Mouse (Mus musculus) testis, adult 2 months (tissue): ENCODE data around the gene Adamtsl4. TPM values are rescaled to one million over a fixed set of nuclear protein-coding genes. Genes with fewer than 3 reads are reported as not detected.

Source experiments
- H3K27ac ChIP-seq: fragments of 200-500 bp; 2 replicates; pipeline ENCODE4 v1.5.1; 2012; ENCODE audit warnings: low read depth, low read length; ENCODE audit not compliant: control insufficient read depth, insufficient read depth
- H3K27me3 ChIP-seq: fragments of 200-500 bp; 2 replicates; pipeline ENCODE4 v1.6.1; 2012; ENCODE audit warnings: mild to moderate bottlenecking, low read length, moderate library complexity; ENCODE audit not compliant: control insufficient read depth, insufficient read depth
- H3K36me3 ChIP-seq: fragments of 200-500 bp; 2 replicates; pipeline ENCODE4 v1.6.1; 2012; ENCODE audit warnings: mild to moderate bottlenecking, low read length; ENCODE audit not compliant: control insufficient read depth, insufficient read depth
- H3K4me1 ChIP-seq: fragments of 200-500 bp; 2 replicates; pipeline ENCODE4 v1.6.1; 2012; ENCODE audit warnings: low read length; ENCODE audit not compliant: control insufficient read depth, insufficient read depth
- H3K4me3 ChIP-seq: fragments of 200-500 bp; 2 replicates; pipeline ENCODE4 v1.5.1; 2012; ENCODE audit warnings: low read depth, mild to moderate bottlenecking, low read length, moderate library complexity, mixed read lengths; ENCODE audit not compliant: control insufficient read depth
- CTCF ChIP-seq: fragments of 200-500 bp; IDR thresholded peaks from 2 replicates; pipeline ENCODE4 v1.5.1; 2012; ENCODE audit warnings: low read depth, mild to moderate bottlenecking, inconsistent platforms, low read length, moderate library complexity; ENCODE audit not compliant: control insufficient read depth, insufficient read depth, insufficient replicate concordance
- POLR2A ChIP-seq: fragments of 200-500 bp; IDR thresholded peaks from 2 replicates; pipeline ENCODE4 v1.6.1; 2012; ENCODE audit warnings: low read depth, mild to moderate bottlenecking, inconsistent platforms, low read length, moderate library complexity; ENCODE audit not compliant: control insufficient read depth
- polyA plus RNA-seq: library from polyadenylated mRNA; depleted of rRNA; stranded (reverse); fragments of >200 nt; gene quantifications from 2 replicates; pipeline ENCODE4 v1.2.3, GENCODE M21; 2012; rRNA removed

The Adamtsl4 gene
- 0.74 and 2.3 TPM in 2 replicates for polyA plus RNA-seq

GRCm38 (mm10) chr3:95687524-95688421 lies at the start of gene Adamtsl4:
TSS of gene Adamtsl4 (minus strand) at chr3:95687917.
- H3K4me3 ChIP-seq, result peak within 1 kb of the TSS; percentile 70
- no peaks in the 10 kb centered on the region for H3K36me3 ChIP-seq
- no peaks in the 10 kb centered on the region; the same call in 1 of the 2 replicates for H3K27me3 ChIP-seq
- peak within 1 kb of the TSS; percentile 32; the same call in 1 of the 2 replicates for H3K27ac ChIP-seq
- no peak for TF ChIP-seq CTCF
- 0 out of 2 replicates have a peak, but pooled peaks have one; percentile 13 for TF ChIP-seq POLR2A
- H3K4me1 ChIP-seq, result peaks cover 15% of the 10 kb centered on the region

GRCm38 (mm10) chr3:95735071-95735670 lies 47.5 kb upstream of the Adamtsl4 start:
- Histone ChIP-seq H3K36me3 (no peaks in the 10 kb centered on the region; the same call in 1 of the 2 replicates), H3K4me3 (peak overlapping the region; percentile 42), H3K27me3 (no peaks in the 10 kb centered on the region), H3K4me1 (peaks cover 5% of the 10 kb centered on the region), H3K27ac (no peak overlapping the region; the same call in 1 of the 2 replicates)
- TF ChIP-seq POLR2A, result no peak
- no peak for TF ChIP-seq CTCF

- peaks cover 5% of the 10 kb centered on the region for H3K4me1 ChIP-seq
- no peaks in the 10 kb centered on the region for H3K27me3 ChIP-seq
- H3K4me3 ChIP-seq, result peak overlapping the region; percentile 42; the same call in 1 of the 2 replicates
- H3K27ac ChIP-seq, result peak overlapping the region; percentile 41
- TF ChIP-seq POLR2A, result no peak
- no peak for TF ChIP-seq CTCF
- H3K36me3 ChIP-seq, result no peaks in the 10 kb centered on the region; the same call in 1 of the 2 replicates
These were observed 46.5 kb upstream of the Adamtsl4 start for GRCm38 (mm10) chr3:95734092-95734702.

- peak overlapping the region; percentile 82 for H3K27ac ChIP-seq
These were observed 45.2 kb upstream of the Adamtsl4 start for GRCm38 (mm10) chr3:95732744-95733521.

GRCm38 (mm10) chr3:95732297-95732696 lies 44.6 kb upstream of the Adamtsl4 start:
- H3K4me3 ChIP-seq, result no peak overlapping the region
- no peaks in the 10 kb centered on the region for H3K27me3 ChIP-seq
- no peaks in the 10 kb centered on the region; the same call in 1 of the 2 replicates for H3K36me3 ChIP-seq
- H3K27ac ChIP-seq, result peak overlapping the region; percentile 82; the same call in 1 of the 2 replicates
- TF ChIP-seq CTCF (no peak), POLR2A (no peak)
- peaks cover 5% of the 10 kb centered on the region for H3K4me1 ChIP-seq

More at GRCm38 (mm10) chr3:95732744-95733521, 45.2 kb upstream of the Adamtsl4 start:
- Histone ChIP-seq H3K36me3 (no peaks in the 10 kb centered on the region; the same call in 1 of the 2 replicates), H3K4me3 (no peak overlapping the region), H3K4me1 (peaks cover 5% of the 10 kb centered on the region), H3K27me3 (no peaks in the 10 kb centered on the region)
- no peak for TF ChIP-seq CTCF
- no peak for TF ChIP-seq POLR2A

GRCm38 (mm10) chr3:95731802-95732201 lies 44.1 kb upstream of the Adamtsl4 start:
- H3K4me3 ChIP-seq, result no peak overlapping the region
- H3K27ac ChIP-seq, result no peak overlapping the region
- TF ChIP-seq CTCF, result no peak
- no peak for TF ChIP-seq POLR2A
- no peaks in the 10 kb centered on the region for H3K27me3 ChIP-seq
- peaks cover 5% of the 10 kb centered on the region for H3K4me1 ChIP-seq
- H3K36me3 ChIP-seq, result no peaks in the 10 kb centered on the region; the same call in 1 of the 2 replicates
